Mouse (Mus musculus): ENCODE data around the gene Galnt16.

GRCm38 (mm10) chr12:80473731-80474130 is 44.3 kb upstream of the Galnt16 start:
- no peak for TF ChIP-seq POLR2A (IDR thresholded peaks at IDR 0.05; ENCODE audit: extremely low read depth, insufficient read depth, low read length)
- no peak for TF ChIP-seq CTCF (IDR thresholded peaks at IDR 0.05; ENCODE audit: extremely low read depth, insufficient read depth, low read length)

Measured in cortical plate, adult 2 months (tissue).